Mouse (Mus musculus): ENCODE data around the gene Gm45713. TPM values are rescaled to one million over a fixed set of nuclear protein-coding genes. Genes with fewer than 3 reads are reported as not detected.

The Gm45713 gene
- total and polyA plus RNA-seq, 2 experiments from 2014 or later, result not detected

DNA sequence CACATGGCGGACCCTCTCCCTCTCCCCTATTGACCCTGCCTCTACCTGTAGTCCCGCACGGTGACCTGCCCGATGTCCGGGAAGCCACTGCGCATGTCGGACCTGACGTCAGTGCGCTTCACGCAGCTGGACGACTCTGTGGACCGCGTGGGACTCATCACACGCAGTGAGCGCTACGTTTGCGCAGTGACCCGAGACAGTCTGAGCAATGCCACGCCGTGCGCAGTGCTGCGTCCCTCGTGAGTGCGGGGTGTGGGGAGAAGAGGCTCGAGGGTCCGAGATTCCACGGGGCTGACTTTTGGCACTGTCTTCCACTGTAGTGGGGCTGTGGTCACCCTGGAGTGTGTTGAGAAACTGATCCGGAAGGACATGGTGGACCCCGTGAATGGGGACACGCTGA is 59.5 kb downstream of the Gm45713 start:
- WGBS, result 92% methylated on average over 30 of the region's 30 CpGs
- DNase-seq, result no peak
- no peak for ATAC-seq
- peaks cover 34% of the 10 kb centered on the region for H3K36me3 ChIP-seq (ENCODE audit: insufficient read depth)
- no peak for TF ChIP-seq CTCF (IDR thresholded peaks at IDR 0.05; ENCODE audit: low read depth)
- no peak overlapping the region for H3K4me2 ChIP-seq (ENCODE audit: low read depth)
- no peaks in the 10 kb centered on the region for H3K27me3 ChIP-seq (ENCODE audit: insufficient read depth, low read length)
- H3K4me1 ChIP-seq (ENCODE audit: insufficient read depth), result no peaks in the 10 kb centered on the region
- H3K9ac ChIP-seq, result no peak overlapping the region
- no peak overlapping the region for H3K4me3 ChIP-seq (ENCODE audit: low read depth, low read length)
- no peaks in the 10 kb centered on the region for H3K9me3 ChIP-seq (ENCODE audit: low read length)
- H3K27ac ChIP-seq (ENCODE audit: low read depth, low read length), result no peak overlapping the region

MicroRNAs encoded within 50 kb of the gene (microRNA counts, 519-probe panel; counts per million panel counts)
- 4,563 counts per million, percentile 61 among the panel's probes with 10 or more counts for microRNA mmu-miR-150

Small RNA genes within 50 kb of the gene (microRNA-seq; reads per million reads assigned to microRNA genes)
- gene Mir150, result 195 to 230 reads per million in 2 experiments
- gene Mir5121, result 11.3 to 13.9 reads per million in 2 experiments
- gene Mir7055, result 0.12 to 0.77 reads per million in 2 experiments

Other genes starting within 250 kb of the Gm45713 start
Only the 30 nearest of the 33 such genes appear.
- 140 and 175 TPM in 2 replicates for gene Ap2a1, start 206.7 kb downstream of the Gm45713 start, total RNA-seq (2014; rRNA removed)
- gene Ap2a1, start 206.7 kb downstream of the Gm45713 start, polyA plus RNA-seq (2015; fragmentation: Nextera tagmentation; extraction: Ambion mirVana), result 101 and 113 TPM in 2 replicates
- gene Tsks, start 193.0 kb downstream of the Gm45713 start, total RNA-seq (2014; rRNA removed), result not detected in 2 replicates
- 0.18 TPM in 1 of 2 replicates, not detected in the other for gene Tsks, start 193.0 kb downstream of the Gm45713 start, polyA plus RNA-seq (2015; fragmentation: Nextera tagmentation; extraction: Ambion mirVana)
- gene Cpt1c, start 161.4 kb downstream of the Gm45713 start, total RNA-seq (2014; rRNA removed), result 71.9 and 73.1 TPM in 2 replicates
- 34.3 and 49.6 TPM in 2 replicates for gene Cpt1c, start 161.4 kb downstream of the Gm45713 start, polyA plus RNA-seq (2015; fragmentation: Nextera tagmentation; extraction: Ambion mirVana)
- 208 and 220 TPM in 2 replicates for gene Prmt1, start 149.7 kb downstream of the Gm45713 start, total RNA-seq (2014; rRNA removed)
- 598 and 639 TPM in 2 replicates for gene Prmt1, start 149.7 kb downstream of the Gm45713 start, polyA plus RNA-seq (2015; fragmentation: Nextera tagmentation; extraction: Ambion mirVana)
- 39.3 and 39.7 TPM in 2 replicates for gene Irf3, start 138.6 kb downstream of the Gm45713 start, total RNA-seq (2014; rRNA removed)
- 23.1 and 24.0 TPM in 2 replicates for gene Irf3, start 138.6 kb downstream of the Gm45713 start, polyA plus RNA-seq (2015; fragmentation: Nextera tagmentation; extraction: Ambion mirVana)
- 7.5 and 7.9 TPM in 2 replicates for gene Bcl2l12, start 137.5 kb downstream of the Gm45713 start, total RNA-seq (2014; rRNA removed)
- 7.8 and 8.5 TPM in 2 replicates for gene Bcl2l12, start 137.5 kb downstream of the Gm45713 start, polyA plus RNA-seq (2015; fragmentation: Nextera tagmentation; extraction: Ambion mirVana)
- gene Scaf1, start 119.9 kb downstream of the Gm45713 start, total RNA-seq (2014; rRNA removed), result 58.7 and 72.5 TPM in 2 replicates
- 43.4 and 50.0 TPM in 2 replicates for gene Scaf1, start 119.9 kb downstream of the Gm45713 start, polyA plus RNA-seq (2015; fragmentation: Nextera tagmentation; extraction: Ambion mirVana)
- 2.9 and 4.2 TPM in 2 replicates for gene Rras, start 118.3 kb downstream of the Gm45713 start, total RNA-seq (2014; rRNA removed)
- 10.6 and 13.1 TPM in 2 replicates for gene Rras, start 118.3 kb downstream of the Gm45713 start, polyA plus RNA-seq (2015; fragmentation: Nextera tagmentation; extraction: Ambion mirVana)
- gene Prr12, start 83.3 kb downstream of the Gm45713 start, total RNA-seq (2014; rRNA removed), result 12.6 and 14.0 TPM in 2 replicates
- 4.9 and 8.2 TPM in 2 replicates for gene Prr12, start 83.3 kb downstream of the Gm45713 start, polyA plus RNA-seq (2015; fragmentation: Nextera tagmentation; extraction: Ambion mirVana)
- 75.2 and 76.4 TPM in 2 replicates for gene Nosip, start 73.8 kb downstream of the Gm45713 start, total RNA-seq (2014; rRNA removed)
- 74.3 and 75.2 TPM in 2 replicates for gene Nosip, start 73.8 kb downstream of the Gm45713 start, polyA plus RNA-seq (2015; fragmentation: Nextera tagmentation; extraction: Ambion mirVana)
- gene Prrg2, start 73.6 kb downstream of the Gm45713 start, total RNA-seq (2014; rRNA removed), result 6.3 and 15.9 TPM in 2 replicates
- gene Prrg2, start 73.6 kb downstream of the Gm45713 start, polyA plus RNA-seq (2015; fragmentation: Nextera tagmentation; extraction: Ambion mirVana), result 14.9 and 15.1 TPM in 2 replicates
- 29.7 and 43.8 TPM in 2 replicates for gene Rcn3, start 44.0 kb downstream of the Gm45713 start, total RNA-seq (2014; rRNA removed)
- gene Rcn3, start 44.0 kb downstream of the Gm45713 start, polyA plus RNA-seq (2015; fragmentation: Nextera tagmentation; extraction: Ambion mirVana), result 32.6 and 36.4 TPM in 2 replicates
- 24.9 and 29.4 TPM in 2 replicates for gene Fcgrt, start 32.4 kb downstream of the Gm45713 start, total RNA-seq (2014; rRNA removed)
- gene Fcgrt, start 32.4 kb downstream of the Gm45713 start, polyA plus RNA-seq (2015; fragmentation: Nextera tagmentation; extraction: Ambion mirVana), result 35.1 and 44.7 TPM in 2 replicates
- 974 and 1,229 TPM in 2 replicates for gene Rps11, start 11.8 kb downstream of the Gm45713 start, total RNA-seq (2014; rRNA removed)
- 814 and 982 TPM in 2 replicates for gene Rps11, start 11.8 kb downstream of the Gm45713 start, polyA plus RNA-seq (2015; fragmentation: Nextera tagmentation; extraction: Ambion mirVana)
- gene Rpl13a, start 7.5 kb downstream of the Gm45713 start, total RNA-seq (2014; rRNA removed), result 2,018 and 2,903 TPM in 2 replicates
- gene Rpl13a, start 7.5 kb downstream of the Gm45713 start, polyA plus RNA-seq (2015; fragmentation: Nextera tagmentation; extraction: Ambion mirVana), result 852 and 1,121 TPM in 2 replicates
- 2.3 and 3.1 TPM in 2 replicates for gene Flt3l, start 201 bp upstream of the Gm45713 start, total RNA-seq (2014; rRNA removed)
- gene Flt3l, start 201 bp upstream of the Gm45713 start, polyA plus RNA-seq (2015; fragmentation: Nextera tagmentation; extraction: Ambion mirVana), result 1.9 and 6.8 TPM in 2 replicates
- gene Pih1d1, start 18.1 kb upstream of the Gm45713 start, total RNA-seq (2014; rRNA removed), result 112 and 117 TPM in 2 replicates
- gene Pih1d1, start 18.1 kb upstream of the Gm45713 start, polyA plus RNA-seq (2015; fragmentation: Nextera tagmentation; extraction: Ambion mirVana), result 74.3 and 80.4 TPM in 2 replicates
- gene Aldh16a1, start 18.4 kb upstream of the Gm45713 start, total RNA-seq (2014; rRNA removed), result 10.2 and 14.2 TPM in 2 replicates
- 13.3 TPM in 2 replicates for gene Aldh16a1, start 18.4 kb upstream of the Gm45713 start, polyA plus RNA-seq (2015; fragmentation: Nextera tagmentation; extraction: Ambion mirVana)
- 71.4 and 87.5 TPM in 2 replicates for gene Slc17a7, start 27.7 kb upstream of the Gm45713 start, total RNA-seq (2014; rRNA removed)
- gene Slc17a7, start 27.7 kb upstream of the Gm45713 start, polyA plus RNA-seq (2015; fragmentation: Nextera tagmentation; extraction: Ambion mirVana), result 47.6 and 50.3 TPM in 2 replicates
- gene Gfy, start 43.3 kb upstream of the Gm45713 start, total RNA-seq (2014; rRNA removed), result not detected in 2 replicates
- gene Gfy, start 43.3 kb upstream of the Gm45713 start, polyA plus RNA-seq (2015; fragmentation: Nextera tagmentation; extraction: Ambion mirVana), result 0.21 TPM in 1 of 2 replicates, not detected in the other
- not detected in 2 replicates for gene Pth2, start 44.8 kb upstream of the Gm45713 start, total RNA-seq (2014; rRNA removed)
- 0.34 and 0.48 TPM in 2 replicates for gene Pth2, start 44.8 kb upstream of the Gm45713 start, polyA plus RNA-seq (2015; fragmentation: Nextera tagmentation; extraction: Ambion mirVana)
- 0.14 and 0.46 TPM in 2 replicates for gene Ccdc155, start 68.7 kb upstream of the Gm45713 start, total RNA-seq (2014; rRNA removed)
- 0.35 and 0.97 TPM in 2 replicates for gene Ccdc155, start 68.7 kb upstream of the Gm45713 start, polyA plus RNA-seq (2015; fragmentation: Nextera tagmentation; extraction: Ambion mirVana)
- 8.4 and 9.1 TPM in 2 replicates for gene Dkkl1, start 75.9 kb upstream of the Gm45713 start, total RNA-seq (2014; rRNA removed)
- gene Dkkl1, start 75.9 kb upstream of the Gm45713 start, polyA plus RNA-seq (2015; fragmentation: Nextera tagmentation; extraction: Ambion mirVana), result 8.9 and 12.1 TPM in 2 replicates
- gene Tead2, start 79.5 kb upstream of the Gm45713 start, total RNA-seq (2014; rRNA removed), result 30.6 and 40.6 TPM in 2 replicates
- 18.4 and 22.5 TPM in 2 replicates for gene Tead2, start 79.5 kb upstream of the Gm45713 start, polyA plus RNA-seq (2015; fragmentation: Nextera tagmentation; extraction: Ambion mirVana)
- gene Cd37, start 102.9 kb upstream of the Gm45713 start, total RNA-seq (2014; rRNA removed), result 0.46 and 0.62 TPM in 2 replicates
- 2.0 and 2.5 TPM in 2 replicates for gene Cd37, start 102.9 kb upstream of the Gm45713 start, polyA plus RNA-seq (2015; fragmentation: Nextera tagmentation; extraction: Ambion mirVana)
- 0.24 TPM in 1 of 2 replicates, not detected in the other for gene Slc6a16, start 104.9 kb upstream of the Gm45713 start, total RNA-seq (2014; rRNA removed)
- gene Slc6a16, start 104.9 kb upstream of the Gm45713 start, polyA plus RNA-seq (2015; fragmentation: Nextera tagmentation; extraction: Ambion mirVana), result 0.74 and 1.7 TPM in 2 replicates
- gene Slc6a21, start 141.3 kb upstream of the Gm45713 start, total RNA-seq (2014; rRNA removed), result not detected in 2 replicates
- gene Slc6a21, start 141.3 kb upstream of the Gm45713 start, polyA plus RNA-seq (2015; fragmentation: Nextera tagmentation; extraction: Ambion mirVana), result not detected in 2 replicates
- 17.1 and 17.5 TPM in 2 replicates for gene Trpm4, start 197.5 kb upstream of the Gm45713 start, total RNA-seq (2014; rRNA removed)
- gene Trpm4, start 197.5 kb upstream of the Gm45713 start, polyA plus RNA-seq (2015; fragmentation: Nextera tagmentation; extraction: Ambion mirVana), result 8.9 and 9.4 TPM in 2 replicates
- 0.46 and 0.52 TPM in 2 replicates for gene Hrc, start 199.1 kb upstream of the Gm45713 start, total RNA-seq (2014; rRNA removed)
- not detected in 2 replicates for gene Hrc, start 199.1 kb upstream of the Gm45713 start, polyA plus RNA-seq (2015; fragmentation: Nextera tagmentation; extraction: Ambion mirVana)
- 76.5 and 81.0 TPM in 2 replicates for gene Ppfia3, start 230.8 kb upstream of the Gm45713 start, total RNA-seq (2014; rRNA removed)
- gene Ppfia3, start 230.8 kb upstream of the Gm45713 start, polyA plus RNA-seq (2015; fragmentation: Nextera tagmentation; extraction: Ambion mirVana), result 21.7 and 26.0 TPM in 2 replicates